Mouse (Mus musculus) spleen, adult 2 months (tissue): ENCODE measurements around the gene Tstd3. TPM values are rescaled to one million over a fixed set of nuclear protein-coding genes. Genes with fewer than 3 reads are reported as not detected.

Experiments
- DNase-seq, 2 experiments: peaks; one replicate each; pipeline versions ENCODE4 v3.0.0 to v3.0.0-alpha.2; 2012 to 2021; ENCODE audit warnings: low spot score in 2 of 2, low read depth in 1 of 2
- H3K27ac ChIP-seq: fragments of 200-500 bp; 2 replicates; pipeline ENCODE4 v1.5.1; 2012; ENCODE audit warnings: low read length, inconsistent platforms; ENCODE audit not compliant: insufficient read depth
- H3K27me3 ChIP-seq: fragments of 200-500 bp; 2 replicates; pipeline ENCODE4 v1.6.1; 2012; ENCODE audit warnings: mild to moderate bottlenecking, moderate library complexity, low read length, inconsistent platforms; ENCODE audit not compliant: control insufficient read depth, insufficient read depth
- H3K36me3 ChIP-seq: fragments of 200-500 bp; 2 replicates; pipeline ENCODE4 v1.6.1; 2012; ENCODE audit warnings: mild to moderate bottlenecking, low read length, inconsistent platforms; ENCODE audit not compliant: control insufficient read depth, insufficient read depth
- H3K4me1 ChIP-seq: fragments of 200-500 bp; 2 replicates; pipeline ENCODE4 v1.6.1; 2011; ENCODE audit warnings: inconsistent platforms; ENCODE audit not compliant: control insufficient read depth, insufficient read depth, insufficient read length
- H3K4me3 ChIP-seq: fragments of 200-500 bp; 2 replicates; pipeline ENCODE4 v1.5.1; 2011; ENCODE audit warnings: mild to moderate bottlenecking, inconsistent platforms; ENCODE audit not compliant: insufficient read depth, insufficient read length; ENCODE audit errors: extremely low read depth
- CTCF ChIP-seq: fragments of 200-500 bp; IDR thresholded peaks from 2 replicates; pipeline ENCODE4 v1.5.1; 2011; ENCODE audit warnings: mild to moderate bottlenecking, inconsistent platforms; ENCODE audit not compliant: insufficient read depth, insufficient read length, insufficient replicate concordance; ENCODE audit errors: extremely low read depth
- POLR2A ChIP-seq: fragments of 200-500 bp; IDR thresholded peaks from 2 replicates; pipeline ENCODE4 v1.6.1; 2011; ENCODE audit warnings: low read depth, low read length, inconsistent platforms
- WGBS: fragments of 180-500 bp; shearing (Covaris S2); methylation state at CpG from one replicate; pipeline ENCODE4 v1.1.7; 2018; 5-methylcytosine and 5-hydroxymethylcytosine counted together
- polyA plus RNA-seq: library from polyadenylated mRNA; depleted of rRNA; stranded (reverse); fragments of >200 nt; gene quantifications from 2 replicates; pipeline ENCODE4 v1.2.3, GENCODE M21; 2012; rRNA removed

Tstd3 gene
- polyA plus RNA-seq, 1 experiment, result 1.2 TPM

DNA sequence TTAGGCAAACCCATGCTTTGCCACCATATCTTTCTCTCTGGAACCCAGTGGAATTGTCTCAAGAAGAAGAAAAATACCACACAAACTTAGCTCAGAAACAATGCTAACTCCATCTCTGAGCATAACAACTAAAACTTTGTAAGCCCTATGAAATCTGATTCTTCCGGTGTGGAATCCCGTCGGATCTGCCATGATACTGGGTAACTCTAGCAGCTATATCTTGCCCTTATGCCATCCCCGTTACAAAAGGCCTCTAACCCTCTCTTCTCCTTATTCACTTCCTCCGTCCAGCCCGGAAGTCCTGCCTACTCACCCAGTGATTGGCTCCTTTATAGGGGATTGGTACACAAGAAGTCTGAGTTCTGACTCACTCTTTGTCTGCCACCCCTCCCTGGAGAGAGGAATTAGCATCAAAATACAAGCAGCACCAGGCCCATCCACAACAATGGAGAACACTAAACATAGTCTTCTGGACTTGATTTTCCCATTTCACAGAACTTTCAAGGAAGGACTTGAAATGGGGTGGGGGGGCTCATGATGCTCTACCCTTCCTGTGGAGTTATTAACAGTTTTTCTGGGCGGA, 44.2 kb downstream of the Tstd3 start:
- 63% methylated on average over 7 of the region's 7 CpGs for WGBS
- Histone ChIP-seq H3K27ac (no peak overlapping the region), H3K4me1 (no peaks in the 10 kb centered on the region), H3K4me3 (no peak overlapping the region), H3K36me3 (no peaks in the 10 kb centered on the region), H3K27me3 (no peaks in the 10 kb centered on the region; the same call in 1 of the 2 replicates)
- TF ChIP-seq POLR2A, result no peak
- no peak for DNase-seq

DNA sequence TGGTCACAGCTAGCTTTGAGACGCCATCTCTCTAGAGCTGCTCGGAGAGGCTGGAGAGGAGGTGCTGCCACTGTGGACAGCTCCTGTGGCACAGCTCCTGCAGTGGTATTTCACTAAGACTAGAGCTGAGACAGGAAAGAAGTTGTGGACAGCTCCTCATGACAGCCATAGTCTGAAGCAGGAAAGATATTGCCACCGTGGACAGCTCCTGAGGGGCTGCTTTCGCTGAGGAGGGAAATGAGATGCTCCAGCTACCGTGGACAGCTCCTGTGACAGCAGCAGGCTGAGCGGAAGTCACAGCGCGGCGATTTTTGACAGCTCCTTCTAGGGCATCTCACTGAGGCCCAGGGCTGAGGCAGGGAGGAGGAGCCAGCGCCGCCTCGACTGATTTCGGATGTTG, 54.9 kb downstream of the Tstd3 start:
- H3K36me3 ChIP-seq, result no peaks in the 10 kb centered on the region
- H3K27me3 ChIP-seq, result no peaks in the 10 kb centered on the region
- no peak overlapping the region for H3K27ac ChIP-seq
- 4% methylated on average over 13 of the region's 13 CpGs for WGBS
- DNase-seq, result peak; percentile 23 to 46
- H3K4me1 ChIP-seq, result no peaks in the 10 kb centered on the region
- H3K4me3 ChIP-seq, result no peak overlapping the region
- TF ChIP-seq CTCF (no peak), POLR2A (no peak)

Other genes with a start within 250 kb of the Tstd3 start
- gene Prdm13, start 81.2 kb downstream of the Tstd3 start, polyA plus RNA-seq, result not detected in 2 replicates
- 1.9 and 2.3 TPM in 2 replicates for gene Ccnc, start 39.5 kb downstream of the Tstd3 start, polyA plus RNA-seq
- gene Usp45, start 56 bp downstream of the Tstd3 start, polyA plus RNA-seq, result 2.3 and 2.9 TPM in 2 replicates
- gene Pnisr, start 80.4 kb upstream of the Tstd3 start, polyA plus RNA-seq, result 35.9 and 38.6 TPM in 2 replicates
- gene Coq3, start 112.5 kb upstream of the Tstd3 start, polyA plus RNA-seq, result 0.65 and 0.76 TPM in 2 replicates
- 0.08 and 0.13 TPM in 2 replicates for gene Faxc, start 164.1 kb upstream of the Tstd3 start, polyA plus RNA-seq